Mouse (Mus musculus): Measurements from ENCODE around the gene Ogdh. TPM values are rescaled to one million over a fixed set of nuclear protein-coding genes. Genes with fewer than 3 reads are reported as not detected.

Ogdh gene
- polyA plus RNA-seq, 1 experiment from 2014 or later: 142 TPM

DNA sequence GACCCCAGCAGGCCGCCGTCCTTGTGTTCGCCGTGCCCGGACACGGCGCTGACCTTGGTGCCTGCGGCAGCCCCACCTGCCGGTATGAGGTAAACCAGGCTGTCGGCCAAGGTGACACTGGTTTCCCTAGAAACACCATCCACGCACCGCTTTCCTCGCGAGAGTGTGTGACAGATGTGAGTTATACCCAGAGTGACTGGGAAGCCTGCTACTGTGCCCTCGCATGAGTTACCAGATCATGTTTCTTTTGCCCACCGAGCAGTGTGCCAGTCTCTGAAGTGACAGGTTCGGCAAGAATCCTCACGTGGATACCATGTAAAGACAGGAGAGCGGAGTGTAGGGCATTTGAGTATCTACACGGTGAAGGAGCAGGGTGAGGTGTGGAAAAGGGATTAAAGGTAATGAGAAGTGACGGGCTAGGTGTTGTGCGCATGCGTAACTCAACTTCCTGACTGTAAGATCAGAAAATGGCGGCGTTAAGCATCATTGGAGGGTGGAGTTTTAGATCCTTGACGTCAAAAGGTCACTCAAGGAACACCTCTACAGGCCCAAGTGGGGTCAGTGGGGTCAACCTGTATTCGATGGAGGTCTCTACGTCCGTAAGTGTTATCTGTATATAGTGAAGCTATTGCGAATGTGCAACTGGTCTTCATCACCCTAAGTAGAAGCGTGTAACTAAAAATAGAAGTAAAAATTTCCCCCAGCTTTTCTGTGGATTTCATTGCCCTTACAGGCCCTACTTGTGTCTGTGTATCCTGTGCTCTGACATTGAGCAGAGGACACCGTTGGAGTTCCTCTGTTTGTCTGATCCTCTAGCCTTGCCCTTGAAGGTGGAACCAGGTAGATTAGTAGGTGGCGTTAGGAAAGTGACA, 919 bp downstream of the Ogdh start:
- peak; percentile 67 for ATAC-seq
- Histone ChIP-seq H3K27ac (ENCODE audit: low read depth, low read length) (peak overlapping the region; percentile 95), H3K36me3 (ENCODE audit: control insufficient read depth, insufficient read depth, low read length) (peaks cover 1% of the 10 kb centered on the region; the same call in 1 of the 2 replicates), H3K4me2 (ENCODE audit: low read length) (peak overlapping the region; percentile 67), H3K27me3 (replicated peaks; ENCODE audit: control insufficient read depth, insufficient read depth, low read length) (no peaks in the 10 kb centered on the region), H3K4me1 (ENCODE audit: control insufficient read depth, insufficient read depth, low read depth, low read length) (peaks cover 5% of the 10 kb centered on the region), H3K9ac (ENCODE audit: low read depth, low read length) (peak overlapping the region; percentile 89), H3K4me3 (ENCODE audit: low read length) (peak overlapping the region; percentile 92), H3K9me3 (ENCODE audit: control insufficient read depth, low read length) (no peaks in the 10 kb centered on the region)
- WGBS: 19% methylated on average over 33 of the region's 33 CpGs

DNA sequence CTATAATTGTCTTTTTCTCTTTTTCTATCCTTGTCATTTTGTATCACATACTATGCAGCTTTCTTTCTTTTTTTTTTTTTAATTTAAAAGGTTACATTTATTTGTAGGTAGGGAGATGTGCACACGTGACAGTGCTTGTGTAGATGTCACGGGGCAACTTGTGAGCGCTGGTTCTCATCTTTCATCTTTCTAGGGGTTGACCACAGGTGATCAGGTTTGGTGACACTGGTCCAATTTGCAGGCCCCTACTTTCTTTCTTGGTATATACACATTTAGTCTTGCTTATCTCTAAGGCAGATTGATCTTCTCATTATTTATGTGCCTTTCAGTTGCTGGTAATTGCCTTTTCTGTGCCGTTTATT, 1.5 kb downstream of the Ogdh start:
- no peak overlapping the region for H3K27ac ChIP-seq (ENCODE audit: low read depth, low read length)
- H3K4me2 ChIP-seq (ENCODE audit: low read length): peak overlapping the region; percentile 67
- H3K4me3 ChIP-seq (ENCODE audit: low read length): peak overlapping the region; percentile 92
- H3K4me1 ChIP-seq (ENCODE audit: control insufficient read depth, insufficient read depth, low read depth, low read length): peaks cover 5% of the 10 kb centered on the region
- H3K9ac ChIP-seq (ENCODE audit: low read depth, low read length): no peak overlapping the region
- H3K36me3 ChIP-seq (ENCODE audit: control insufficient read depth, insufficient read depth, low read length): peaks cover 6% of the 10 kb centered on the region
- WGBS: 89% methylated on average over 4 of the region's 4 CpGs
- H3K27me3 ChIP-seq (replicated peaks; ENCODE audit: control insufficient read depth, insufficient read depth, low read length): no peaks in the 10 kb centered on the region
- ATAC-seq: no peak
- H3K9me3 ChIP-seq (ENCODE audit: control insufficient read depth, low read length): no peaks in the 10 kb centered on the region

DNA sequence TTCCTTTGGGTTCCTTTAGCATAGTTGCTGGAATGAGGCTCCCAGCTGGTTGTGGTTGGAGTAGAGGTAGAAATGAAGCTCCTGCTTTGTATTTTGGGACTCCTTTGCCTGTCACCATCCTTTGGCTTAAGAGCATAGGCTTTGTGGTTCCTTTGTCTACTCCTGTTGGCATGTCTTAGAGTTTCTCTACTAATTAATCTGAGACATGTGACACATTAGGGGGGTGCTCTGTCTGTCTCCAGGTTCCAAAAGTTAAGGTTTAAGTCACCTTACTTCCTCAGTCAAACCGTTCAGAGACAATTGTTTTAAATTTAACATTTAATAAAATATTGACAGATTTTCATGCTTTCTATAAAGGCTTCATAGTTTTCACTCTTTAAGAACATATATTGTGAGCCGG, 2.2 kb downstream of the Ogdh start:
- Histone ChIP-seq H3K4me2 (ENCODE audit: low read length) (no peak overlapping the region), H3K36me3 (ENCODE audit: control insufficient read depth, insufficient read depth, low read length) (peaks cover 10% of the 10 kb centered on the region), H3K9ac (ENCODE audit: low read depth, low read length) (no peak overlapping the region), H3K4me3 (ENCODE audit: low read length) (no peak overlapping the region), H3K27me3 (replicated peaks; ENCODE audit: control insufficient read depth, insufficient read depth, low read length) (no peaks in the 10 kb centered on the region), H3K27ac (ENCODE audit: low read depth, low read length) (no peak overlapping the region), H3K9me3 (ENCODE audit: control insufficient read depth, low read length) (no peaks in the 10 kb centered on the region), H3K4me1 (ENCODE audit: control insufficient read depth, insufficient read depth, low read depth, low read length) (peaks cover 5% of the 10 kb centered on the region)
- no peak for ATAC-seq
- WGBS: 96% methylated on average over 2 of the region's 2 CpGs

DNA sequence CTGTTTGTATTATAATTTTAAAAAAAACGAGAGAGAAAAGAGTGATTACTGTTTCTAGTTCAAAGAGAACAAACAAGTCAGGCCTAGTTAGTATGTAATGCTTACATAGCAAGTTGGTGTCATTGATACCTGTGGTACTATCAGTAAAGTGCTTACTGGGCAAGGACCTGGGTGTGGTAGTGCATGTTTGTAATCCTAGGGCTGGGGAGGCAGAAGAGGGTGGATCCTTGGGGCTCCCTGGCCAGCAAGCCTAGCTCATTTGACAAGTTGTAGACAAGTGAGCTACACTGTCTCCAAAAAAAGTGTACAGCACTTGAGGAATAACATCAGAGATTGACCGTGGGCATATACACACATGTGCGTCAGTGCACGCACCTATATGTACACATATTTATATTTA, 3.2 kb downstream of the Ogdh start:
- 97% methylated on average over 4 of the region's 4 CpGs for WGBS
- Histone ChIP-seq H3K9ac (ENCODE audit: low read depth, low read length) (no peak overlapping the region), H3K4me3 (ENCODE audit: low read length) (no peak overlapping the region), H3K27me3 (replicated peaks; ENCODE audit: control insufficient read depth, insufficient read depth, low read length) (no peaks in the 10 kb centered on the region), H3K4me2 (ENCODE audit: low read length) (no peak overlapping the region), H3K4me1 (ENCODE audit: control insufficient read depth, insufficient read depth, low read depth, low read length) (peaks cover 5% of the 10 kb centered on the region), H3K27ac (ENCODE audit: low read depth, low read length) (no peak overlapping the region), H3K9me3 (ENCODE audit: control insufficient read depth, low read length) (no peaks in the 10 kb centered on the region), H3K36me3 (ENCODE audit: control insufficient read depth, insufficient read depth, low read length) (peaks cover 15% of the 10 kb centered on the region)
- ATAC-seq: no peak

DNA sequence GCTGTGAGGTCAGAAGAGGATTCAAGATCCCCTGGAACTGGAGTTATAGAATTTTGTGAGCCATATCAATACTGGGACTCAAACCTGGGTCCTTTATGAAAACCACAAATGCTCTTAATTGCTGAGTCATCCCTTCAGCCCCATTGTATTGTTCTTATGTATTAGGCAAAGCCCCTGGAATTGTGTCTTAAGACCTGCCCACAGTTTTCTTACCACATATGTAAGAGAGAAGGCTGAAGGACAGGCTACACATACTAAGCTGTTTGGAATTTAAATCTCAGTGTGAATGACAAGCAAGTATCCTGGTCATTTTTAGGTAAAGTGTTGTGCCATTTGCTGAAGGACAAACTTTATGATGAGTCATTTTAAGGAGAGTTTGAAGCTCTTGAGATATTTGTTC, 4.6 kb downstream of the Ogdh start:
- Histone ChIP-seq H3K9me3 (ENCODE audit: control insufficient read depth, low read length) (no peaks in the 10 kb centered on the region), H3K36me3 (ENCODE audit: control insufficient read depth, insufficient read depth, low read length) (peaks cover 15% of the 10 kb centered on the region), H3K9ac (ENCODE audit: low read depth, low read length) (no peak overlapping the region), H3K4me2 (ENCODE audit: low read length) (no peak overlapping the region), H3K4me3 (ENCODE audit: low read length) (no peak overlapping the region), H3K27ac (ENCODE audit: low read depth, low read length) (no peak overlapping the region), H3K27me3 (replicated peaks; ENCODE audit: control insufficient read depth, insufficient read depth, low read length) (no peaks in the 10 kb centered on the region), H3K4me1 (ENCODE audit: control insufficient read depth, insufficient read depth, low read depth, low read length) (peaks cover 5% of the 10 kb centered on the region)
- ATAC-seq: no peak

DNA sequence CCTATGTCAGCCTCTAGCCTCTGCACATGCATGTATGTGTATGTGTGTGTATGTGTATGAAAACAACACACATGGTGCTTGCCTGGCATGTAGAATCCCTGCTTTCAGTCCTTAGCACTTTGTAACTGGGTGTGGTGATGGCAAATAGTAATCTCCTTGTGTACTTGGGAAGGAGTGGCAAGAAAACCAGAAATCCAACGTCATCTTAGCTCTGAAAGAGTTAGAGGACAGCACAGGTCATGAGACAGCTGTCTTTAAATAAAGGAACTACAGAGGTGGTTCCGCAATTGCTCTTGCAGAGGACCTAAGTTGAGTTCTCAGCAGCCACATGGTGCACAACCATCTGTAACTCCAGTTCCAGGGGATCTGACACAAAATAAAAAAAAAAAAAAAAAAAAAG, 8.0 kb downstream of the Ogdh start:
- H3K27me3 ChIP-seq (replicated peaks; ENCODE audit: control insufficient read depth, insufficient read depth, low read length): no peaks in the 10 kb centered on the region
- H3K4me3 ChIP-seq (ENCODE audit: low read length): no peak overlapping the region
- H3K9me3 ChIP-seq (ENCODE audit: control insufficient read depth, low read length): no peaks in the 10 kb centered on the region
- H3K27ac ChIP-seq (ENCODE audit: low read depth, low read length): no peak overlapping the region
- no peak for ATAC-seq
- H3K4me1 ChIP-seq (ENCODE audit: control insufficient read depth, insufficient read depth, low read depth, low read length): no peaks in the 10 kb centered on the region
- no peak overlapping the region for H3K9ac ChIP-seq (ENCODE audit: low read depth, low read length)
- H3K4me2 ChIP-seq (ENCODE audit: low read length): no peak overlapping the region
- 88% methylated on average over 2 of the region's 2 CpGs for WGBS
- peaks cover 17% of the 10 kb centered on the region for H3K36me3 ChIP-seq (ENCODE audit: control insufficient read depth, insufficient read depth, low read length)

DNA sequence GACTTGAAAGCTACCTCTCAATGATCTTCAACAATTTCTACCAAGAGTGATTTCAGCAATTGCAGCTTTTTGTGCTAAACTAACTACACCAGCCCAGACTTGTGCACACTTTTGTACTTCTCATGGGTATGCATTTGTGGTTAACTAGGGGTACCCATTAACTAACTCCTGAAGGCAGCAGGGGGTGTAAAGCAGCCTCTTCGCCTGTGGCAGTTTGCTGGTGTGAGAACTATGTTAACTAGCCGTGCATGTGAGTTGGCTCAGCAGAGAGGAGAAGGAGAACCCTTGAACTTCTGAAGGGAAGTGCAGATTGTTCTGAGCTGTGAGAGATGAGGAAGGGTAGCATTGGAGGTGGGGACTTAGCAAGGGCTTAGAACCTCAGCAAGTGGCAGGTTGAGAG, 11.4 kb downstream of the Ogdh start:
- no peak for ATAC-seq
- H3K27me3 ChIP-seq (replicated peaks; ENCODE audit: control insufficient read depth, insufficient read depth, low read length): no peaks in the 10 kb centered on the region
- WGBS: 87% methylated on average over 2 of the region's 2 CpGs
- H3K36me3 ChIP-seq (ENCODE audit: control insufficient read depth, insufficient read depth, low read length): peaks cover 13% of the 10 kb centered on the region
- H3K9ac ChIP-seq (ENCODE audit: low read depth, low read length): no peak overlapping the region
- H3K4me2 ChIP-seq (ENCODE audit: low read length): no peak overlapping the region
- H3K4me1 ChIP-seq (ENCODE audit: control insufficient read depth, insufficient read depth, low read depth, low read length): no peaks in the 10 kb centered on the region
- H3K4me3 ChIP-seq (ENCODE audit: low read length): no peak overlapping the region
- no peak overlapping the region for H3K27ac ChIP-seq (ENCODE audit: low read depth, low read length)
- H3K9me3 ChIP-seq (ENCODE audit: control insufficient read depth, low read length): no peaks in the 10 kb centered on the region

DNA sequence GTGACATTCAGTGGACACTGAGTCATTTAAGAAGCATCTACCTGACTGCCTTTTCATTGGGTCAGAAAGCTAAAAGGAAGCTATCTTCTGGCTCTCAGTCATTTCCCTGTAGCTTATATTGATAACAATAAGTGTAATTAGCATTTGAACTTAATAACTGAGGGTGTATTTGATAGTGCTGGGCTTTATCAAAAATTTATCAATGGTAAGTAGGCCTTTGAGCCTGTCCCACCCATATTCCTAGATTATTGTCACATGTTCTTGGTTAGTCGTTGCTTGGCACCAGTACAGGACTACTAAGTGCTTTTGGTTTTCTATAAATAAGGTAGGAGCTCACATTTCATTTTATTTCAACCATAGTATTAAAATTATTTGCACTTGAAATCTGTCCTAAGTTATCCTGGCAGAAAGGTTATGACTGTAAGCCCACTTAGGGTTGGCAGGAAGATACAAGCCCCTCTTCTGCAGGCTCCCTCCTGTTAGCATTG, 14.6 kb downstream of the Ogdh start:
- Histone ChIP-seq H3K27ac (ENCODE audit: low read depth, low read length) (no peak overlapping the region), H3K27me3 (replicated peaks; ENCODE audit: control insufficient read depth, insufficient read depth, low read length) (no peaks in the 10 kb centered on the region), H3K9me3 (ENCODE audit: control insufficient read depth, low read length) (no peaks in the 10 kb centered on the region), H3K4me1 (ENCODE audit: control insufficient read depth, insufficient read depth, low read depth, low read length) (no peaks in the 10 kb centered on the region), H3K36me3 (ENCODE audit: control insufficient read depth, insufficient read depth, low read length) (peaks cover 7% of the 10 kb centered on the region; the same call in 1 of the 2 replicates), H3K4me2 (ENCODE audit: low read length) (no peak overlapping the region), H3K9ac (ENCODE audit: low read depth, low read length) (no peak overlapping the region), H3K4me3 (ENCODE audit: low read length) (no peak overlapping the region)
- WGBS: 91% methylated on average over 1 of the region's 1 CpGs
- no peak for ATAC-seq

DNA sequence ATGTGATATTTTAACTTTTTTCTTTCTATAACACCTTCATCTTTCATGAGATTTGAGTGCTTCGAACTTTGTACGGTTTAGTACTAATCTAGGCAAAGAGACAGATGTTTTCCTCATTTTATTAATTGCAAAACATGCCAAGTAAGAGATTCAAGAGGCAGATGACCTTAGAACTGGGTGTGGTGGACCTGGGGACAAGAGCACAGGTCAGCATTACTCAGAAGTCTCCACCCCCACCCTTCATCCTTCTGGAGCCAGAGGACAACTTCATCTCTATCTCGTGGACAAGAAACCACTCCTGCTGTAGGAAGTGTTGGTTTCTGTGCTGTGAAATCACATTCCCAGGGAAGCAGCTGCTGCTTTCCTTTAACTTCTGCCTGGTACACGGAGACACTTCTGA, 16.7 kb downstream of the Ogdh start:
- H3K9me3 ChIP-seq (ENCODE audit: control insufficient read depth, low read length): no peaks in the 10 kb centered on the region
- 92% methylated on average over 4 of the region's 4 CpGs for WGBS
- peaks cover 4% of the 10 kb centered on the region; the same call in 1 of the 2 replicates for H3K36me3 ChIP-seq (ENCODE audit: control insufficient read depth, insufficient read depth, low read length)
- H3K4me1 ChIP-seq (ENCODE audit: control insufficient read depth, insufficient read depth, low read depth, low read length): no peaks in the 10 kb centered on the region
- H3K27me3 ChIP-seq (replicated peaks; ENCODE audit: control insufficient read depth, insufficient read depth, low read length): no peaks in the 10 kb centered on the region
- no peak overlapping the region for H3K9ac ChIP-seq (ENCODE audit: low read depth, low read length)
- H3K4me3 ChIP-seq (ENCODE audit: low read length): no peak overlapping the region
- no peak overlapping the region for H3K4me2 ChIP-seq (ENCODE audit: low read length)
- no peak overlapping the region for H3K27ac ChIP-seq (ENCODE audit: low read depth, low read length)
- no peak for ATAC-seq

Data from hindbrain, embryonic 16.5 days (tissue).